Comparison of ENCODE assay signal across 16 mouse cellular contexts in the genomic region with DNA sequence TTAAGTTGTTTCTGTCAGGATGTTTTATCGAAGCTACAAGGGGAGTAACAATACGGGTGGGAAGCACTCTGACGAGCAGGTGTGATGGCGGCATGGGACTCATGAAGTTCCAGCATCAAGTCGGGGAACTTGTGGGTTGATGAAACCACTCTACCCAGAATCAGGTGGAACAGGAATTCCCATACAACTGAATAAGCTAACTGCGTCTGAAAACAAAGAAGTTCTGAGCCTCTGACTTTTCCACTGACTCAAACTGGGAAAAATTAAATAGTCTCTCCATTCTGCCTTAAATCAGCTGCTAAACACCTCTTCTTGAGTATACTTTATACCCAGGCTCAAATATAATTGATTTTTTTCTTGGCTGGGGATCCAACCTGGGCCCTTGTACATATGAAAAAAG.
"Had no signal": no experiment of that assay in that cellular context is flagged by ENCODE, and none has a peak within 500 bp of the region (broad histone marks: within the 10 kb centered on the region; RNA-seq: fewer than 3 reads in every experiment).

No protein-coding gene starts in this region.

- H3K9me3 ChIP-seq: neural tube, embryonic 13.5 days; neural tube, embryonic 15.5 days; stomach, embryonic 15.5 days had no signal

- H3K9ac ChIP-seq: neural tube, embryonic 13.5 days; neural tube, embryonic 15.5 days; stomach, embryonic 15.5 days had no signal

- H3K36me3 ChIP-seq: neural tube, embryonic 13.5 days; neural tube, embryonic 15.5 days; stomach, embryonic 15.5 days had no signal

- H3K4me2 ChIP-seq: neural tube, embryonic 13.5 days; neural tube, embryonic 15.5 days; stomach, embryonic 15.5 days had no signal

- H3K4me3 ChIP-seq: neural tube, embryonic 13.5 days; neural tube, embryonic 15.5 days; stomach, embryonic 15.5 days had no signal

- H3K27ac ChIP-seq: neural tube, embryonic 13.5 days; neural tube, embryonic 15.5 days; stomach, embryonic 15.5 days; stomach, postnatal 0 days had no signal

- H3K27me3 ChIP-seq: neural tube, embryonic 15.5 days; stomach, embryonic 15.5 days had no signal

- DNase-seq: retina, postnatal 1 day; right cerebral cortex, adult 18-20 months; right cerebral cortex, postnatal 14 days; right cerebral cortex, postnatal 25 days; right cerebral cortex, postnatal 4 days; spleen, adult 18-20 months; thymus, adult 18-20 months; thymus, adult 2 months; thymus, postnatal 14 days; thymus, postnatal 25 days; thymus, postnatal 36 days; thymus, postnatal 4 days had no signal
